Mouse (Mus musculus) megakaryocyte, embryonic 14.5 days (primary cell): ENCODE measurements around the gene Tmem41a.

Experiments
- FLI1 ChIP-seq: IDR thresholded peaks from 2 replicates; pipeline ENCODE4 v1.6.1; 2012; ENCODE audit warnings: low read length, inconsistent platforms, mixed read lengths
- GATA1 ChIP-seq: IDR thresholded peaks from 3 replicates; pipeline ENCODE4 v1.6.1; 2012; ENCODE audit warnings: mixed read lengths, low read length, inconsistent platforms, borderline replicate concordance

DNA sequence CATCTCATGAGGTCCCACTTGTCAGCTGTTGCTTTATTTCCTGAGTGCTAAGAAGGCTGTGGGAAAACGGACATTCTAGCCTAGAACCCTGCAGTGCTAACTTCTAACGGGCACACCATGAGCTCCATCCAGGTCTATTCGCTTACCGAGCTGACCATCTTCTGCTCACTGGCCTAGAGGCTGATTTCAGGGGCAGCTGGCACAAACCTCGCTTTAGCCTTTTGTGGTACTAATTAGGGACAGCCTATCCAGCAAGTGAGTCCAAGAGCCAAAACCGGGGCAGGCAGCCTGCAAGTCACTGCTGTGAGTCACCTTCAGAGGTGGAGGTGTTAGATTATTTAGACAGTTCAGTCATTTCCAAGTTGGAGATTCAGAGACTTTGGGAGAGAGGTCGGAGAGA is 30.7 kb downstream of the Tmem41a start:
- TF ChIP-seq GATA1 (no peak), FLI1 (no peak)
